Mouse (Mus musculus) gastrocnemius, postnatal 36 days (tissue): ENCODE measurements around the gene Mink1. TPM values are rescaled to one million over a fixed set of nuclear protein-coding genes. Genes with fewer than 3 reads are reported as not detected.
"Not testable (repeated sequence)": the region's sequence is repeated elsewhere in the genome, so short reads cannot be mapped to it uniquely, and the experiment has no call there.

Experiments
- DNase-seq, 2 experiments: peaks; one replicate each; pipeline ENCODE4 v3.0.0; 2022
- intact Hi-C: fragments of 180-260 bp; cut with DNase I; formaldehyde crosslinking; loops from one replicate; pipeline ENCODE4 v1.15.1; 2025
- total RNA-seq, 2 experiments: library from RNA; stranded (reverse); gene quantifications; 2 replicates each; pipeline ENCODE4 v1.2.3; 2021

Mink1 gene
- total RNA-seq, 2 experiments from 2014 or later, result 28.0 to 31.1 TPM

DNA sequence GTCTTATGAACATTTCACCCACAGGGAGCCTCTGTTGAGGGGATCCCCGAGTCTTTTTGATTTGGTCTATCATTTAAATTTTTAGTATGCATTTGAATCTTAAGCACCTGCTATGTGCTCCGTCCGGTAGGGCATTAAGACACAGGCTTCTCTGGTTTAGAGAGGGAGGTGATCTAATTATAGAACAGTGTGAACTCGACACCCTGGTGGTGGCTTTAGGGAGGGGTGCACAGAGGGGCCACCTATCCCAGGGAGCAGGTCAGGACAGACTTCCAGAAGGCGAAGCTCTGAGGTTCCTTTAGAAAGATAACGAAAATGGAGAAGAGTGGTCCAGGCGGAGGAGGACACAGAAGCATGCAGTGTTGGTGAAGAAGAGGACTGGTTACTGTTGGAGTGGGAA lies 18.2 kb upstream of the Mink1 start:
- DNase-seq, result no peak

DNA sequence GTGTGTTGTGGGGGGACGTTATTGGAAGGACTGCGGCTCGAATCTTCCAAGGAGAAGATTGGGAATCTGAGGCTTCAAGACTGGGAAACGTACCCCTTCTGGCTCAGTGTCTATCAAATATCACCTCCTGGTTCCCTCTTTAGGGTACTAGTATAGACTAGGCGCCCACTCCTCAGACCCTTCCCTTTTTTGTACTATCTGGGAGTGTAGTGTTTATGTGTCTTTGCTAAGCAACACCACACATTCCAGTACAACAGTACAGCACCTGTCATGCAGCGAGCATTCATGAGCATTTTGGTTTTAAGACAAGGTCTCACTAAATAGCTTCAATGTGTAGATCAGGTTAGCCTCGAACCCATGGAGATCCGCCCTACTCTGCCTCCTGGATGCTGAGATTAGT lies 11.2 kb upstream of the Mink1 start:
- DNase-seq, result no peak
- intact Hi-C loops, result no loop called here

More for the DNA sequence above, 18.2 kb upstream of the Mink1 start:
- intact Hi-C loops, result no loop called here

DNA sequence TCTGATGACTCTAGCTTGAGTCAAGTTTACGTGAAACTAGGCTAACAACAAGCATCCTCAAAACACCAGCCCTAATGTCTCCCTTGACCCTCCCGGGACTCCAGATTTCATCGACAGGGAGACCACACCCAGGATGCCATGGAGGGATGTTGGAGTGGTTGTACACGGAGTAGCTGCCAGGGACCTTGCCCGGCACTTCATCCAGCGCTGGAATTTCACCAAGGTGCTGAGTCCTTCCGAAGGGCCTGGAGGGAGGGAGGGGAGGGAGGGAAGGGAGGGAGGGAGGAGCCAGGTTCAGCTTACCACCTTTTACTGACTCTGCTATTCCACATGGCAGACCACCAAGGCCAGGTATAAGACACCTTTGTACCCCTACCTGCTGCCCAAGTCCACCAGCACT lies 8.7 kb upstream of the Mink1 start:
- intact Hi-C loops, result no loop called here
- DNase-seq, result no peak

- DNase-seq, result no peak
- intact Hi-C loops, result no loop called here
Observed at GRCm38 (mm10) chr11:70557545-70557944, 5.1 kb upstream of the Mink1 start.

DNA sequence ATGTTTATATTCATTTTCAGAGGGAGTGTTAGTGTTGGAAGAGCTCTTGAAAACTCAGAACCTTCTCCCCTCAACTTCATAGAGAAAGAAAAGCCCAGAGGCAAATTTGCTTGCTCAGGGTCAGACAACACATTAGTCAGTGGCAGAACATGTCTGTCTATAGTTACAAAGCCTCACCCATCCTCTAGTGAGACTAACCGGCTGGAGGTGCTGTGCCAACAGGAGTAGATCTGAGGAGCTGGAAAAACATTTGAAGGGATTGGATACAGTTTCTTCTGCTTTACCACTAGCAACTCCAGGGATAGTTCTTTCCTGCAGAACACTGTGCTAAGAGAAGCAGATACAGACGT lies 769 bp upstream of the Mink1 start:
- intact Hi-C loops, result no loop called here
- DNase-seq, result no peak

DNA sequence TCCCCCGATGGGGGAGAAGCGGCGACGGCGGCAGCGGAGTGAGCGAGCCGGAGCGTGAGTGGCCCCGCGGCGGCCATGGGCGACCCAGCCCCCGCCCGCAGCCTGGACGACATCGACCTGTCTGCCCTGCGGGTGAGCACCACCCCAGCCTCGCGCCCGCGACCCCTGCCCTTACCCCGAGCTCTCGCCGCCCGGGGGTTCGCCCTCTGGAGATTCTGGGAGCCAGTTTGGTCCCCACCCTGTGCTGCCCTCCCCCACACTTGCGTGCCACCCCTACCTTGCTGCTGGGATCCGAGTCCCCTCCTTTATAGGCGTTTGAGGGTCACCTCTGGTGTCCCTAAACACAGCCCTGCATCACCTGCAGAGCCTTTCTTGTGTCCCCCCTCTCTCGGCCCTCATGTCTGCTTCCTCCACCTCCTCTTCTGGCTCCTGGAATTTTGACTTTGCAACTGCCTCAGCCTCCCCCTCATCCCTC lies 351 bp downstream of the Mink1 start:
- DNase-seq, result no peak
- intact Hi-C loops, result no loop called here

- DNase-seq, result no peak
- intact Hi-C loops, result no loop called here
Observed at GRCm38 (mm10) chr11:70563470-70564275, 992 bp downstream of the Mink1 start.

- intact Hi-C loops, result no loop called here
- DNase-seq, result no peak
Observed at GRCm38 (mm10) chr11:70564276-70564873, 1.7 kb downstream of the Mink1 start.

DNA sequence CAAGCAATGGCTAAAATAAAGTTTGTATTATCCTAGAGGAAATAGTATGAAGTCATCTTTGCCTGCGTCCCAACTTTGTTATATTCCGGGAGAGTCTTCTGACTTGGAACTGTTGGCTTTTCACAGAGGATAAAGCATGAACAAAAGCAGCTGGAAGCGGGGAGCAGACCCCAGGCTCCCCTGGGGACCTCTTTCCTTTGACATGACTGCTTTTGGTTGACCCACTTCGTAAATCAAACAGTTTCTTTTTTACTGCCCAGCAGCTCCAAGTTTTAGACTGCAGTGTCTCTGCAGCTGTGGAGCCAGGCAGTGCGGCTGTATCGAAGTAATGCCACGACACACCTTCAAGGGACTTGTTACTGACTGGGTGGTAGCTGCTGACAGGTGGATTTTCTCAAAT lies 3.9 kb downstream of the Mink1 start:
- no peak for DNase-seq
- intact Hi-C loops, result no loop called here

DNA sequence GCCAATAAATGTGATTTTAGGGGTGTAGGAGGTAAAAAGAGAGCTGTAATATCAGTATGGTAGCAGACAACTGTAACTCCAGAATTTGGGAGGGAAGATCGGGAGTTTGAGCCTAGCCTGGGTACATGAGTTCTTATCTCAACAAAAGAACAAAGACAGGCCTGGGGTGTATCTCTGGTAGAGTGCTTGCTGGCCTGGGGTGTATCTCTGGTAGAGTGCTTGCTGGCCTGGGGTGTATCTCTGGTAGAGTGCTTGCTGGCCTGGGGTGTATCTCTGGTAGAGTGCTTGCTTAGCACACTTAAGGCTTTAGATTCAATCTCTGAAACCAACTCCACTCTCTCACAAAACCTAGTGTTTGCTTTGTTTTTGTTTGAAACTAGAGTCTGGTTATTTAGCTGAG lies 7.9 kb downstream of the Mink1 start:
- DNase-seq, intact Hi-C loops: not testable (repeated sequence)

DNA sequence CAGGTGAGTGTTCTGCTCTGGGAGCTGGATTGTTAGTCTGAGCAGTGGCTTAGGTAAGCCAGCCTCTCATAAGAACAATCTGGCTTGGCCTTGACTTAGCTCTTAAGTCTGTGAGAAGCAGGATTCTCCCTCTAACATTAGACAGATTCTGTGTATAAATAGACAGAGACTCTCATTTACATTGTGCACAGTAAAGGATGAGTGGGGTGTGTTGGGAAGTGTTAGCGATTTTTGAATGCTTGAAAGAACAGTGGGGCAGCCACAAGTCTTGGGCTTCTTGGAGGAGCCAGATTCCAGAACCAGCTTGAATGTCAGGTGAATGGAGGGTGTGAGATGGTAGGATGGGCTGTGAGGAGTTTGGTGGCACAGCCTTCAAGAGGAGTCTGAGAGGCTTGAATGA lies 9.0 kb downstream of the Mink1 start:
- DNase-seq, result no peak
- intact Hi-C loops, result no loop called here

GRCm38 (mm10) chr11:70572348-70572902 lies 9.7 kb downstream of the Mink1 start:
- DNase-seq, result no peak
- intact Hi-C loops, result no loop called here

- intact Hi-C loops, result no loop called here
- DNase-seq, result no peak
Observed at GRCm38 (mm10) chr11:70573872-70574271, 11.2 kb downstream of the Mink1 start.

DNA sequence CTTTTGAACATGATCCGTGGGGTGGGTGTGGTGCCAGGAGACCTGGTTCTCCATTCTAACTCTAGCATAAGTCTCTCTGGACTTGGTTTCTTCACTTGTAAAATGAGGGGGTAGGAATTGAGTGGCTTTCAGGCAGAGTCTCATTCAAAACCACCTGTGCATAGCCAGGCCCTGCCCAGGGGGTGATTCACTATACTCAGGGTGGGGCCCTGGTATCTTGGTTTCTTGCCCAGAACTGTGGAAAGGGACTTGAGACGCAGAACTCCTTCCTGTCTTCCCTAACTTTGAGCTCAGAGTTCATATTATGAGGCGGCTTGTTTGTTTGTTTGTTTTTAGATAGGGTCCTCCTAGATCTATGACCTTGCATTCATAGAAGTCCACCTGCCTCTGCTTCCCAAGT lies 14.5 kb downstream of the Mink1 start:
- intact Hi-C loops, result no loop called here
- DNase-seq, result no peak

DNA sequence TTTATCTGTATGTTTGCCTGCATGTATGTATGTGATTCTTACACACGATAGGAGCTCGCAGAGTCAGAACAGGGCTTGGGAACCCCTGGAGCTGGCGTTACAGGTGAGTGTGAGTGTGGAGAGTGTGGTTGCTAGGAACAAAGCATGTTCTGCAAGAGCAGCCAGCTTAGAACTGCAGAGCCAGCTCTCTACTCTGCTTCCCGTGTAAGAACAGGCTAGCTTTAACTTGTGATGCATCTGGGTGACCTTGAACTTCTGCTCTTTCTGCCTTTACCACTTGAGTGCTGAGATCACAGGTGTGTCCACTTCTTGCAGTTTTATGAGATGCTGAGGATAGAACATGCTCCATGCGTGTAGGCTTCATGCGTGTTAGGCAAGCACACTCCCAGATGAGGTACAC lies 16.3 kb downstream of the Mink1 start:
- intact Hi-C loops, result no loop called here
- DNase-seq, result no peak

DNA sequence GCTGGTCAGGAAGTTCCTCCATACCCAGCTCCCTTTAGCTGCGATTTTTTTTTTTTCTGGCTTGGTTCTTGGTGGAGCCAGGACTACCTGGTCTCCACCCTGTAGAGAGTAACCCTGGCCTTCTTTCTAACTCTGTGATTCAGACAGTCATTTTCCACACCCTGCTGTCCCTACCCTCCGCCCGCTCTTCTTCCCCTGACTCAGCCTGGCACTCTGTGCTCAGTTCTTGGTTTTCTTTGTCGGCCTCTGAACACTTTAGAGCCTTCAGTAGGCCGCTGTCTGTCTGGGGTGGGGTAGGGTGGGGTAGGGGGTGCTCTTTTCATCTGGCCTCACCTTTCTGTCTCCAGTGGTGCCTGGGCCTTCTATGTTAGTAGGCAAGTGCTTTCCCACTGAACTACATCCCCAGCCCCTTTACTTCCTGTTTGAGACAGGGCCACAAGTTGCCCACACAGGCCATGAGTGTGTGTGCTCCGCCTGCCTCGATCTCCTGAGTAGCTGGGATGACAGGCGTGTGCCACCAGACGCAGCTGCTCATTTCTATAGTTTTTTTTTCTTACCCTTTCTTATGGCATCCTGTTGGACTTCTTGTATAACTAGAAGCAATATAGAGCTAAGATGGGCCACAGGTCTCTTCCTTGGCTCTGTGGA lies 17.2 kb downstream of the Mink1 start:
- DNase-seq, result no peak
- intact Hi-C loops, result no loop called here

- DNase-seq, result no peak
- intact Hi-C loops, result no loop called here
Observed at GRCm38 (mm10) chr11:70580358-70580720, 17.7 kb downstream of the Mink1 start.

GRCm38 (mm10) chr11:70580921-70581320 lies 18.2 kb downstream of the Mink1 start:
- DNase-seq, result no peak
- intact Hi-C loops, result no loop called here

DNA sequence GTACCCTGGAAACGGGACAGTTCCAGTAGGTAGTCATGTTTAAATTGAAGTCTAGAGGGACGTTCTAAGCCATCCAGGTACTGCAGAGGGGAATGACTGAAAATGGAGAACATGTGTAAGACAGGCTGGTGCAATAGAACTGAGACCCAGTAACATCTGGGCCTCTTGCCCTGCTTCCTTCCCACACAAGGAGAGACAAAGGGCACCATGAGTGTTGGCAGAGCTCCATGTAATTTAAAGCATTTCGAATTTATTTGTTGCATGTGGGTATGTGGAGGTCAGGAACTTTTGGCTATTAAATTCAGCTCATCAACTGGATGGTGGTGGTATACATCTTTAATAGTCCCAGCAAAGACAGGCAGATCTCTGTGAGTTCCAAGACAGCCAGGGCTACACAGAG lies 19.5 kb downstream of the Mink1 start:
- intact Hi-C loops, result no loop called here
- DNase-seq, result no peak

- intact Hi-C loops, result no loop called here
- DNase-seq, result no peak
Observed at GRCm38 (mm10) chr11:70583022-70583714, 20.5 kb downstream of the Mink1 start.

DNA sequence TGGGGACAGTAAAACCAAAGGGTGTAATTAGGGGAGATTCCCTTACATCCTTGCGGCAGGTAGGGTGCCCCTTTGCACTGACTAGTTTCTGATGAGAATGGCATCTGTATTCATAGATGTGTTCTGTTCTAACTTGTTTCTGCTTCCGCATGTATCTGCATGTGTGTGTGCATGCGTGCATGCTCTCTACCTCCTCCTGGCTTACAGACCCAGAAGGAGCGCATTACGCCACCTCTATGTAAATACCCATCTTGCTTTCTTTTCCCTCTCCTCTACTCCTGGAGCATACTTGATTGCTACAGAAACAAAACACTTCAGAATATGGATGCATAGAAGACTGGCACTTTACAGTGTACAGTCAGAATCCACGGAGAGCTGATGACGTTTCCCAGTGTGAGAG lies 21.1 kb downstream of the Mink1 start:
- no peak for DNase-seq
- intact Hi-C loops, result no loop called here
